Comparison of ENCODE assay signal across 8 mouse cellular contexts in genomic region chr2:125505746-125506315, GRCm38 (mm10). TPM values are rescaled to one million over a fixed set of nuclear protein-coding genes. Genes with fewer than 3 reads are reported as not detected.
A peak's percentile ranks its signal among the peaks of the same experiment; 100 is the strongest.
DNase-seq lines count a peak whose midpoint lies in the region; ATAC-seq and TF ChIP-seq lines count a peak whose summit lies in the region.

No protein-coding gene starts in this region.

- H3K4me2 ChIP-seq in forebrain, embryonic 14.5 days (ENCODE audit: low read length) = peak overlapping the region; percentile 99
- H3K4me2 ChIP-seq in heart, postnatal 0 days (ENCODE audit: low read depth, low read length) = peak overlapping the region; percentile 91
- H3K4me2 ChIP-seq in lung, embryonic 14.5 days = peak overlapping the region; percentile 88

- peaks cover 4% of the 10 kb centered on the region; the same call in 1 of the 2 replicates for H3K4me1 ChIP-seq in forebrain, embryonic 14.5 days (ENCODE audit: control insufficient read depth, insufficient read depth, low read length)
- H3K4me1 ChIP-seq in heart, postnatal 0 days (ENCODE audit: control insufficient read depth, insufficient read depth) = 0 out of 2 replicates have a peak, but pooled peaks cover 7% of the 10 kb centered on the region
- no peaks in the 10 kb centered on the region for H3K4me1 ChIP-seq in lung, embryonic 14.5 days (ENCODE audit: insufficient read depth)

- ATAC-seq in forebrain, embryonic 14.5 days = peak; percentile 79
- peak; percentile 68 for ATAC-seq in heart, postnatal 0 days (ENCODE audit: insufficient read depth, low read depth)
- peak; percentile 85 for ATAC-seq in lung, embryonic 14.5 days (ENCODE audit: insufficient read depth)
- no peak for ATAC-seq in activated CD4-positive, CD25-positive, alpha-beta regulatory T cell, adult 4 months

- H3K27ac ChIP-seq in forebrain, embryonic 14.5 days (ENCODE audit: low read depth, low read length) = peak overlapping the region; percentile 70
- peak overlapping the region; percentile 84 for H3K27ac ChIP-seq in heart, postnatal 0 days (ENCODE audit: low read depth)
- H3K27ac ChIP-seq in lung, embryonic 14.5 days (ENCODE audit: low read depth) = peak overlapping the region; percentile 94

- H3K4me3 ChIP-seq in forebrain, embryonic 14.5 days (ENCODE audit: low read depth, low read length) = peak overlapping the region; percentile 67
- peak overlapping the region; percentile 60 for H3K4me3 ChIP-seq in heart, postnatal 0 days (ENCODE audit: low read depth, low read length)
- H3K4me3 ChIP-seq in lung, embryonic 14.5 days (ENCODE audit: low read depth, low read length) = peak overlapping the region; percentile 72

- H3K9me3 ChIP-seq in forebrain, embryonic 14.5 days (replicated peaks; ENCODE audit: control insufficient read depth, low read length) = no peaks in the 10 kb centered on the region
- no peaks in the 10 kb centered on the region; the same call in 1 of the 2 replicates for H3K9me3 ChIP-seq in heart, postnatal 0 days (replicated peaks; ENCODE audit: control insufficient read depth, low read length)
- H3K9me3 ChIP-seq in lung, embryonic 14.5 days (ENCODE audit: low read depth, low read length) = no peaks in the 10 kb centered on the region

- peak overlapping the region; percentile 78 for H3K9ac ChIP-seq in forebrain, embryonic 14.5 days (ENCODE audit: low read length)
- H3K9ac ChIP-seq in heart, postnatal 0 days (replicated peaks; ENCODE audit: low read depth, low read length) = peak overlapping the region; percentile 57
- H3K9ac ChIP-seq in lung, embryonic 14.5 days = peak overlapping the region; percentile 77

- DNase-seq in ES-CJ7 (ENCODE audit: low read depth, low spot score) = peak; percentile 47
- peak; percentile 20 to 24 for DNase-seq in adrenal gland, adult 18-20 months (ENCODE audit: low spot score in 2 of 2)
- DNase-seq in forebrain, embryonic 14.5 days (ENCODE audit: low spot score) = peak; percentile 70
- DNase-seq in heart, postnatal 0 days (ENCODE audit: low spot score) = peak; percentile 30
- DNase-seq in layer of hippocampus, postnatal 14 days (ENCODE audit: low spot score in 2 of 2) = peak; percentile 56 to 65
- DNase-seq in lung, embryonic 14.5 days = peak; percentile 80
- peak; percentile 62 for DNase-seq in ovary, postnatal 36 days (ENCODE audit: low spot score)

- under 1% methylated on average over 48 of the region's 48 CpGs for WGBS in forebrain, embryonic 14.5 days
- WGBS in heart, postnatal 0 days = 0% methylated on average over 45 of the region's 48 CpGs
- under 1% methylated on average over 48 of the region's 48 CpGs for WGBS in lung, embryonic 14.5 days

- no peak for TF ChIP-seq CTCF in heart, postnatal 0 days (IDR thresholded peaks at IDR 0.05; ENCODE audit: low read depth)
- TF ChIP-seq CTCF in lung, embryonic 14.5 days (IDR thresholded peaks at IDR 0.05; ENCODE audit: low read depth) = no peak

- no peaks in the 10 kb centered on the region for H3K36me3 ChIP-seq in forebrain, embryonic 14.5 days (ENCODE audit: control insufficient read depth, insufficient read depth, low read length)
- H3K36me3 ChIP-seq in heart, postnatal 0 days (replicated peaks; ENCODE audit: control insufficient read depth, insufficient read depth, low read length) = no peaks in the 10 kb centered on the region; the same call in 1 of the 2 replicates
- H3K36me3 ChIP-seq in lung, embryonic 14.5 days (ENCODE audit: insufficient read depth) = 0 out of 2 replicates have a peak, but pooled peaks cover 8% of the 10 kb centered on the region

- no peaks in the 10 kb centered on the region for H3K27me3 ChIP-seq in forebrain, embryonic 14.5 days (replicated peaks; ENCODE audit: control insufficient read depth, insufficient read depth, low read length)
- H3K27me3 ChIP-seq in heart, postnatal 0 days (ENCODE audit: control insufficient read depth, insufficient read depth, low read length) = peaks cover 19% of the 10 kb centered on the region
- H3K27me3 ChIP-seq in lung, embryonic 14.5 days (ENCODE audit: insufficient read depth, low read length) = peaks cover 9% of the 10 kb centered on the region; the same call in 1 of the 2 replicates

- no peak for TF ChIP-seq EP300 in heart, postnatal 0 days (IDR thresholded peaks at IDR 0.05; ENCODE audit: low read depth)

RNA-seq across cellular contexts. Expression of gene Gm9913, which starts 0.9 kb away (rescaled TPM):
- under 1 TPM in 1 of 2 experiments, not detected in 1; 0.16 TPM for total RNA-seq in adrenal gland, adult 18-20 months (2021)
- polyA plus RNA-seq in forebrain, embryonic 14.5 days (2014; fragmentation: Nextera tagmentation; extraction: Ambion mirVana) = 0.14 TPM in 2 replicates
- not detected in 2 replicates for total RNA-seq in heart, postnatal 0 days (2014; rRNA removed; ENCODE audit: low replicate concordance)
- polyA plus RNA-seq in heart, postnatal 0 days (2015; fragmentation: Nextera tagmentation; extraction: Ambion mirVana) = 0.42 and 0.51 TPM in 2 replicates
- total RNA-seq in layer of hippocampus, postnatal 14 days (2021) = under 1 TPM; 0.43 to 0.48 TPM
- 0.42 and 0.68 TPM in 2 replicates for polyA plus RNA-seq in lung, embryonic 14.5 days (2014; fragmentation: Nextera tagmentation; extraction: Ambion mirVana)
- not detected for polyA plus RNA-seq in activated CD4-positive, CD25-positive, alpha-beta regulatory T cell, adult 4 months (2017; shearing (Covaris generic))

RNA-seq across cellular contexts. Expression of gene Fbn1, which starts 2.0 kb away (rescaled TPM):
- 10 to 100 TPM; 12.8 to 35.3 TPM for total RNA-seq in adrenal gland, adult 18-20 months (2021)
- polyA plus RNA-seq in forebrain, embryonic 14.5 days (2014; fragmentation: Nextera tagmentation; extraction: Ambion mirVana) = 2.1 and 2.9 TPM in 2 replicates
- total RNA-seq in heart, postnatal 0 days (2014; rRNA removed; ENCODE audit: low replicate concordance) = 101 and 127 TPM in 2 replicates
- polyA plus RNA-seq in heart, postnatal 0 days (2015; fragmentation: Nextera tagmentation; extraction: Ambion mirVana) = 11.7 and 12.7 TPM in 2 replicates
- 10 to 100 TPM; 10.4 to 10.5 TPM for total RNA-seq in layer of hippocampus, postnatal 14 days (2021)
- 52.4 and 53.1 TPM in 2 replicates for polyA plus RNA-seq in lung, embryonic 14.5 days (2014; fragmentation: Nextera tagmentation; extraction: Ambion mirVana)
- polyA plus RNA-seq in activated CD4-positive, CD25-positive, alpha-beta regulatory T cell, adult 4 months (2017; shearing (Covaris generic)) = not detected

Comparison
In these comparisons a context has a peak if more than half of its experiments do, and no peak if none do; other contexts are left out.
1. DNase-seq: peak in every context shown above with its lines; median percentile 80 in lung, embryonic 14.5 days; 70 in forebrain, embryonic 14.5 days; 62 in ovary, postnatal 36 days; 60 in layer of hippocampus, postnatal 14 days; 47 in ES-CJ7; 30 in heart, postnatal 0 days; 22 in adrenal gland, adult 18-20 months.